Mouse (Mus musculus): ENCODE results near the gene Myo1f. TPM values are rescaled to one million over a fixed set of nuclear protein-coding genes. Genes with fewer than 3 reads are reported as not detected.
"Not testable (repeated sequence)": the region's sequence is repeated elsewhere in the genome, so short reads cannot be mapped to it uniquely, and the experiment has no call there.

Myo1f gene
- polyA plus RNA-seq, 1 experiment: 5.0 TPM

DNA sequence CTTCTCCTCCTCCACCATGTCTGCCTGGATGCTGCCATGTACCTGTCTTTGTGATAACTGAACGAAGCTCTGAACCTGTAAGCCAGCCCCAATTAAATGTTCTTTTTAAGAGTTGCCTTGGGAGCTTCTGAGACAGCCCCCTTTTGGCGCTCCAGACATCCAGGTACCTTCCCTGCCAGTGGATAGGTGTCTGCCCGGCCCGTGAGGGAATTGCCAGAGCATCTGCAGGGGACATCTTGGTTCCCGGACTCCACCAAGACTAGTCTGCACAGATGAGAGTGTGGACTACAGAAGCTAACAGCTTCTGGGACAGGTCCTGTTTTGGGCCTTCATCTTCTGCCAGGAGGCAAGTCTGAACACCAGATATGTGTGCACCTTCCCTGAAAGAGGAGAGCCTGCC is 58.2 kb downstream of the Myo1f start:
- H3K27ac ChIP-seq (replicated peaks; ENCODE audit: low read depth, low read length); H3K4me3 ChIP-seq (ENCODE audit: insufficient read depth, low read depth, low read length); H3K4me1 ChIP-seq (ENCODE audit: control insufficient read depth, insufficient read depth, insufficient read length, low read length): not testable (repeated sequence)

GRCm38 (mm10) chr17:33627281-33627680 is 71.8 kb downstream of the Myo1f start:
- Histone ChIP-seq H3K4me1 (ENCODE audit: control insufficient read depth, insufficient read depth, insufficient read length, low read length) (0 out of 2 replicates have a peak, but pooled peaks cover 4% of the 10 kb centered on the region), H3K27ac (replicated peaks; ENCODE audit: low read depth, low read length) (no peak overlapping the region), H3K4me3 (ENCODE audit: insufficient read depth, low read depth, low read length) (no peak overlapping the region)

DNA sequence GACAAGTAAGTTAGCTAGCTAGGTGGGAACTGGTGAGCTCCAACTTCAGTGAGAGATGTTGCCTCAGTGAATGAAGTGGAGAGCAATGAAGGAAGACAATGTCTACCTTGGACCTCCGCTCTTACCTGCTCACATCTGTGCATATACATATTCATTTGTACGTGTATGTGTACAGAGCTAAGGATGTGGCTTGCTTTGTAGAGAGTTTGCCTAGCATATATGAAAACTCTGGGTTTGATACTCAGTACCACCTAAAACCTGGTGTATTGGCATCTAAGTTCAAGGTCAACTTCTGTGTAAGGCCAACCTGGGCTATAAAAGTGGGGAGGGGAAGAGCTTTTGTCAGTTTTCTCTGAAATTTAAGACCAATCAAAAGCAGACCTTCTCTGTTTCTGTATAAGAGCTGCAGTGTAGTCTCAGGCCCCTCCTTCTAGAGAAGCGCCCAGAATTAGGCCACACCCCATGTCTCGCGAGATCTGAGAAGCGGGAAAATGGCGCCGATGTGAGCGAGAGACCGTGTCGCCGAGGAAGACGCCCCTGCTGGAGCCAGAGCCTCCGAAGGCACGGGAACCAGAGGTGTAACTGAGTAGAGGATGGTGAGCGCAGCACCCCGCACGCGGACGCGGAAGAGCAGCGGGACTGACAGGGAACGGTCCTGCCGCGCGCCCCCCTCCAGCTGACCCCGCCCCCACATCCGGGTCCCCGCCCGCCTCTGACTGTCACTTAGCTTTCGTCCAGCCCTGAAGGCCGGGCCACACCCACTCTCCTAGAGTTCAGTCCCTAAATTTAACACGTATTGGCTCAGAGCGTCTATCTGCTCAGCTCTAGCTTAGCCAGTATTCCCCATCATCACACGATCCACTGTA is 73.3 kb downstream of the Myo1f start, which contains the start of gene Zfp414:
TSS of gene Zfp414 (plus strand) at position 470 of the 866 bp plus-strand sequence.
- H3K27ac ChIP-seq (replicated peaks; ENCODE audit: low read depth, low read length): peak within 1 kb of the TSS; percentile 99
- 0 out of 2 replicates have a peak, but pooled peaks cover 4% of the 10 kb centered on the region for H3K4me1 ChIP-seq (ENCODE audit: control insufficient read depth, insufficient read depth, insufficient read length, low read length)
- H3K4me3 ChIP-seq (ENCODE audit: insufficient read depth, low read depth, low read length): peak within 1 kb of the TSS; percentile 88

GRCm38 (mm10) chr17:33629487-33630125 is 74.1 kb downstream of the Myo1f start:
- H3K4me3 ChIP-seq (ENCODE audit: insufficient read depth, low read depth, low read length): peak overlapping the region; percentile 88
- H3K27ac ChIP-seq (replicated peaks; ENCODE audit: low read depth, low read length): peak overlapping the region; percentile 46
- 0 out of 2 replicates have a peak, but pooled peaks cover 4% of the 10 kb centered on the region for H3K4me1 ChIP-seq (ENCODE audit: control insufficient read depth, insufficient read depth, insufficient read length, low read length)

GRCm38 (mm10) chr17:33630171-33630895 is 74.8 kb downstream of the Myo1f start:
- 0 out of 2 replicates have a peak, but pooled peaks cover 4% of the 10 kb centered on the region for H3K4me1 ChIP-seq (ENCODE audit: control insufficient read depth, insufficient read depth, insufficient read length, low read length)
- 0 out of 2 replicates have a peak overlapping the region, but pooled peaks have one; percentile 2 for H3K4me3 ChIP-seq (ENCODE audit: insufficient read depth, low read depth, low read length)
- no peak overlapping the region for H3K27ac ChIP-seq (replicated peaks; ENCODE audit: low read depth, low read length)

- H3K27ac ChIP-seq (replicated peaks; ENCODE audit: low read depth, low read length): no peak overlapping the region
- H3K4me1 ChIP-seq (ENCODE audit: control insufficient read depth, insufficient read depth, insufficient read length, low read length): 0 out of 2 replicates have a peak, but pooled peaks cover 4% of the 10 kb centered on the region
- no peak overlapping the region for H3K4me3 ChIP-seq (ENCODE audit: insufficient read depth, low read depth, low read length)
Observed at GRCm38 (mm10) chr17:33631236-33631635, 75.7 kb downstream of the Myo1f start.

- H3K27ac ChIP-seq (replicated peaks; ENCODE audit: low read depth, low read length): no peak overlapping the region
- no peak overlapping the region for H3K4me3 ChIP-seq (ENCODE audit: insufficient read depth, low read depth, low read length)
- H3K4me1 ChIP-seq (ENCODE audit: control insufficient read depth, insufficient read depth, insufficient read length, low read length): 0 out of 2 replicates have a peak, but pooled peaks cover 4% of the 10 kb centered on the region
Observed at GRCm38 (mm10) chr17:33631796-33632195, 76.3 kb downstream of the Myo1f start.

- Histone ChIP-seq H3K4me1 (ENCODE audit: control insufficient read depth, insufficient read depth, insufficient read length, low read length) (no peaks in the 10 kb centered on the region), H3K27ac (replicated peaks; ENCODE audit: low read depth, low read length) (no peak overlapping the region), H3K4me3 (ENCODE audit: insufficient read depth, low read depth, low read length) (no peak overlapping the region)
Observed at GRCm38 (mm10) chr17:33637038-33637437, 81.5 kb downstream of the Myo1f start.

DNA sequence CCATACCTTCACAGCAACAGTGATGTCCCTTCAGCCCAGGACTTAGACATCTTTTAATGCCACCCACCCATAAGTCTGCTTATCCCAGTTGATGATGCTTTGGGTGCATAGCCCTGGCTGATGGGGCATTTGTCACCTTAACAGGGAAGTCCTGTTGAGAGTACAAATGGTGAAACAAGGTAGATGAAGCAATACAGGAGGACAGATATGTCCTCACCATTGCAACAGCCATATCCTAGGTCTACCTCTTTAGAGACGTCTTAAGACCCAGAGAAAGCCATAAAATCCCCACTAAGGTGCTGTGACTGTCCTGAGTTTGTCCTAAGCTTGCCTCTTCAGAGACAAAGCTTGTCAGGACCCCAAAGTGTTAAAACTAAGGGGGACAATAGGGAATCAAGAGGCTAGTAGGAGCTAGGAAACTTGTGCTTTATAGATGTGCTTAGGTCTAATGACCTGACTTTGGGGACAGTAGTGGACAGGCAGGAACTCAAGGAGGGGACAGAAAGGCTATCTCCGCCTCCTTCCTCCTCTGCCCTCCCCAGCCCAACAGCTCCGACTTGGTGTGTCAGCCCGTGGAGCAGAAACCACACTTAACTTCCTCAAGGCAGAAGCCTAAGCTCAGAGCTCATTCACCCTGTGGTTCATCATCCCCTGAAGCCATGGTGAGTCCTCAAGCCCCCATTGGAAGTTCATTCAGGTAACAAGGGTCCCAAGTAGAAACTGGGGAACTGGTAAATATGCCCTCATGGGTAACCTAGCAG is 82.2 kb downstream of the Myo1f start, which contains the start of gene Pram1:
TSS of gene Pram1 (plus strand) at position 541 of the 761 bp plus-strand sequence.
- no peaks in the 10 kb centered on the region for H3K4me1 ChIP-seq (ENCODE audit: control insufficient read depth, insufficient read depth, insufficient read length, low read length)
- H3K27ac ChIP-seq (replicated peaks; ENCODE audit: low read depth, low read length): no peak within 1 kb of the TSS
- no peak within 1 kb of the TSS for H3K4me3 ChIP-seq (ENCODE audit: insufficient read depth, low read depth, low read length)

- H3K4me1 ChIP-seq (ENCODE audit: control insufficient read depth, insufficient read depth, insufficient read length, low read length): no peaks in the 10 kb centered on the region
- no peak overlapping the region for H3K27ac ChIP-seq (replicated peaks; ENCODE audit: low read depth, low read length)
- no peak overlapping the region for H3K4me3 ChIP-seq (ENCODE audit: insufficient read depth, low read depth, low read length)
Observed at GRCm38 (mm10) chr17:33639743-33640142, 84.2 kb downstream of the Myo1f start.

- Histone ChIP-seq H3K4me1 (ENCODE audit: control insufficient read depth, insufficient read depth, insufficient read length, low read length) (no peaks in the 10 kb centered on the region), H3K4me3 (ENCODE audit: insufficient read depth, low read depth, low read length) (no peak overlapping the region), H3K27ac (replicated peaks; ENCODE audit: low read depth, low read length) (no peak overlapping the region)
Observed at GRCm38 (mm10) chr17:33644068-33644467, 88.6 kb downstream of the Myo1f start.

DNA sequence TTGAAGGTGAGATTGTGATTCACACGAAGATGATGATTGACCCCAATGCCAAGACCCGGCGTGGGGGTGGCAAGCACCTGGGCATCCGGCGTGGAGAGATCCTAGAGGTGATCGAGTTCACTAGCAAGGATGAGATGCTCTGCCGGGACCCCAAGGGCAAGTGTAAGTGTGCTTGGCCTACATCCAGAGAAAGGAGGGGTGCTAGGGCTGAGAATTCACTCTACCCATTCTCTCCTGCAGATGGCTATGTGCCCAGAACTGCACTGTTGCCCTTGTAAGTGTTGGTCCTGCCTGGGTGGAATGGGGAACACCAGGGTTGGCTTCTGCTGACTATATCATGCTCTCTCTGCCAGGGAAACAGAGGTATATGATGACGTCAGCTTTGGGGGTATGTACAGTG is 89.6 kb downstream of the Myo1f start:
- Histone ChIP-seq H3K4me3 (ENCODE audit: insufficient read depth, low read depth, low read length) (no peak overlapping the region), H3K4me1 (ENCODE audit: control insufficient read depth, insufficient read depth, insufficient read length, low read length) (no peaks in the 10 kb centered on the region), H3K27ac (replicated peaks; ENCODE audit: low read depth, low read length) (no peak overlapping the region)

- Histone ChIP-seq H3K4me3 (ENCODE audit: insufficient read depth, low read depth, low read length) (no peak overlapping the region), H3K27ac (replicated peaks; ENCODE audit: low read depth, low read length) (no peak overlapping the region), H3K4me1 (ENCODE audit: control insufficient read depth, insufficient read depth, insufficient read length, low read length) (no peaks in the 10 kb centered on the region)
Observed at GRCm38 (mm10) chr17:33649781-33650475, 94.4 kb downstream of the Myo1f start.

Measured in brown adipose tissue, adult 24 weeks (tissue).